Mouse (Mus musculus): ENCODE data around the gene Scamp3. TPM values are rescaled to one million over a fixed set of nuclear protein-coding genes. Genes with fewer than 3 reads are reported as not detected.

The Scamp3 gene
- 12.5 and 17.1 TPM in 2 replicates for total RNA-seq (2012; rRNA removed)
- total RNA-seq (2014; rRNA removed): 4.1 and 4.5 TPM in 2 replicates
- 64.1 and 72.7 TPM in 2 replicates for polyA plus RNA-seq (2012; ENCODE audit: insufficient read length, low read depth)

GRCm38 (mm10) chr3:89177242-89178106, at the start of gene Scamp3:
TSS of gene Scamp3 (plus strand) at chr3:89177473.
- no peaks in the 10 kb centered on the region for H3K79me2 ChIP-seq (replicated peaks; ENCODE audit: control insufficient read depth, extremely low read depth, insufficient read depth, poor library complexity, severe bottlenecking)
- TF ChIP-seq JUND (conservative IDR thresholded peaks at IDR 0.05; ENCODE audit: low read depth, low read length): no peak
- TF ChIP-seq HCFC1 (IDR thresholded peaks at IDR 0.05; ENCODE audit: low read depth, low read length): peak; percentile 76
- TF ChIP-seq USF1 (IDR thresholded peaks at IDR 0.05; ENCODE audit: low read depth, low read length): peak; percentile 75
- no peak for TF ChIP-seq SMC3 (IDR thresholded peaks at IDR 0.05; ENCODE audit: low read depth, low read length)
- TF ChIP-seq MYC (IDR thresholded peaks at IDR 0.05; ENCODE audit: low read depth, low read length): no peak
- no peak for TF ChIP-seq SIN3A (IDR thresholded peaks at IDR 0.05; ENCODE audit: low read length)
- no peak for TF ChIP-seq GABPA (IDR thresholded peaks at IDR 0.05; ENCODE audit: insufficient replicate concordance, low read depth, low read length)
- TF ChIP-seq ZMIZ1 (IDR thresholded peaks at IDR 0.05; ENCODE audit: low read depth, low read length): no peak
- peak; percentile 71 for TF ChIP-seq ZNF384 (IDR thresholded peaks at IDR 0.05; ENCODE audit: low read depth, low read length)
- TF ChIP-seq NELFE (IDR thresholded peaks at IDR 0.05; ENCODE audit: low read depth, low read length): no peak
- no peak for TF ChIP-seq CHD1 (IDR thresholded peaks at IDR 0.05; ENCODE audit: low read depth, low read length)
- TF ChIP-seq MAFK (IDR thresholded peaks at IDR 0.05; ENCODE audit: insufficient replicate concordance, low read length): no peak
- TF ChIP-seq ETS1 (conservative IDR thresholded peaks at IDR 0.05; ENCODE audit: low read depth, low read length): no peak
- TF ChIP-seq USF2 (conservative IDR thresholded peaks at IDR 0.05; ENCODE audit: low read depth, low read length): peak; percentile 77
- TF ChIP-seq ZKSCAN1 (IDR thresholded peaks at IDR 0.05; ENCODE audit: borderline replicate concordance, low read depth, low read length): no peak
- TF ChIP-seq MAX (IDR thresholded peaks at IDR 0.05; ENCODE audit: low read length): no peak
- TF ChIP-seq POLR2AphosphoS2 (IDR thresholded peaks at IDR 0.05; ENCODE audit: low read depth, low read length): no peak
- TF ChIP-seq IRF4 (IDR thresholded peaks at IDR 0.05; ENCODE audit: low read depth, low read length): no peak
- no peak for TF ChIP-seq PAX5 (IDR thresholded peaks at IDR 0.05; ENCODE audit: low read length)
- no peak for TF ChIP-seq TBP (conservative IDR thresholded peaks at IDR 0.05; ENCODE audit: low read depth, low read length)
- TF ChIP-seq CTCF (conservative IDR thresholded peaks at IDR 0.05 in 1 of 2, IDR thresholded peaks at IDR 0.05 in 1 of 2; ENCODE audit: low read depth in 2 of 2, low read length in 2 of 2): no peak
- TF ChIP-seq JUN (IDR thresholded peaks at IDR 0.05; ENCODE audit: insufficient read depth, low read depth, low read length): no peak
- no peak for TF ChIP-seq RCOR1 (conservative IDR thresholded peaks at IDR 0.05; ENCODE audit: low read depth, low read length)
- TF ChIP-seq POLR2A (IDR thresholded peaks at IDR 0.05; ENCODE audit: low read depth, low read length): 0 out of 2 replicates have a peak, but pooled peaks have one; percentile 25
- peak; percentile 89 for TF ChIP-seq BHLHE40 (IDR thresholded peaks at IDR 0.05; ENCODE audit: low read depth, low read length)
- TF ChIP-seq MXI1 (IDR thresholded peaks at IDR 0.05; ENCODE audit: low read depth, low read length): no peak
- no peak for TF ChIP-seq E2F4 (IDR thresholded peaks at IDR 0.05; ENCODE audit: insufficient replicate concordance, low read depth, low read length)
- no peak for TF ChIP-seq ZC3H11A (IDR thresholded peaks at IDR 0.05; ENCODE audit: low read depth, low read length)
- TF ChIP-seq CHD2 (IDR thresholded peaks at IDR 0.05; ENCODE audit: low read length): no peak
- TF ChIP-seq EP300 (IDR thresholded peaks at IDR 0.05; ENCODE audit: low read length): no peak
- TF ChIP-seq ELF1 (IDR thresholded peaks at IDR 0.05; ENCODE audit: low read depth, low read length): no peak
- no peak for TF ChIP-seq UBTF (IDR thresholded peaks at IDR 0.05; ENCODE audit: low read depth, low read length)
- TF ChIP-seq NRF1 (IDR thresholded peaks at IDR 0.05; ENCODE audit: low read depth, low read length): peak; percentile 63
- no peak for TF ChIP-seq MEF2A (IDR thresholded peaks at IDR 0.05; ENCODE audit: borderline replicate concordance, low read depth, low read length)
- TF ChIP-seq RAD21 (IDR thresholded peaks at IDR 0.05; ENCODE audit: low read depth, low read length): no peak
- TF ChIP-seq KAT2A (IDR thresholded peaks at IDR 0.05; ENCODE audit: insufficient replicate concordance, low read length): no peak
- in situ Hi-C loops (cut with MboI; ENCODE audit: low pct_ligation_motif_present, low pct_unique_long_range_greater_than_20kb, low sequenced_read_pairs) (no loop called here), dilution Hi-C loops (cut with MboI; ENCODE audit: extremely low pct_ligation_motif_present, extremely low pct_unique_long_range_greater_than_20kb, low sequenced_read_pairs) (no loop called here)
- no peaks in the 10 kb centered on the region for H3K27me3 ChIP-seq (replicated peaks)
- no peak within 1 kb of the TSS for H3K9ac ChIP-seq (ENCODE audit: insufficient read depth, low read depth)
- H3K36me3 ChIP-seq (replicated peaks in 1 of 2; ENCODE audit: control insufficient read depth in 1 of 2, insufficient read depth in 1 of 2, low read length in 1 of 2): peaks cover 89 to 100% of the 10 kb centered on the region in 2 experiments
- H3K4me3 ChIP-seq (replicated peaks in 1 of 3; ENCODE audit: low read depth in 2 of 3, low read length in 2 of 3, poor library complexity in 1 of 3): peak within 1 kb of the TSS in 2 of 3 experiments; percentile 32 to 50
- no peak within 1 kb of the TSS for H3K4me2 ChIP-seq (ENCODE audit: insufficient read depth, low read depth, poor library complexity, severe bottlenecking)
- no peaks in the 10 kb centered on the region for H3K9me3 ChIP-seq (replicated peaks; ENCODE audit: low read length)
- no peak within 1 kb of the TSS for H3K27ac ChIP-seq (ENCODE audit: insufficient read depth, low read depth)
- peaks cover 0 to 10% of the 10 kb centered on the region in 2 experiments; a peak in 2 of 4 replicates for H3K4me1 ChIP-seq (ENCODE audit: control insufficient read depth in 1 of 2, insufficient read depth in 2 of 2)
- peak; percentile 79 for DNase-seq (ENCODE audit: extremely low read depth)
